Mouse (Mus musculus): ENCODE results near the gene Gm12166.

- TF ChIP-seq CEBPB (IDR thresholded peaks at IDR 0.05; ENCODE audit: insufficient read depth, poor library complexity, severe bottlenecking): no peak
- no peak for TF ChIP-seq POLR2A (IDR thresholded peaks at IDR 0.05; ENCODE audit: insufficient read length, low read depth)
- no peak for TF ChIP-seq TCF12 (IDR thresholded peaks at IDR 0.05; ENCODE audit: insufficient read depth, poor library complexity, severe bottlenecking)
- TF ChIP-seq E2F4 (IDR thresholded peaks at IDR 0.05; ENCODE audit: insufficient read depth): no peak
- no peak for TF ChIP-seq POLR2AphosphoS2 (IDR thresholded peaks at IDR 0.05; ENCODE audit: insufficient read length, low read depth)
- no peak for TF ChIP-seq SRF (IDR thresholded peaks at IDR 0.05; ENCODE audit: control insufficient read depth, insufficient read length, low read depth)
- no peak for TF ChIP-seq MYOD1 (IDR thresholded peaks at IDR 0.05; ENCODE audit: control insufficient read depth in 1 of 3, insufficient read length in 2 of 3, low read depth in 2 of 3)
- no peak for TF ChIP-seq USF1 (IDR thresholded peaks at IDR 0.05; ENCODE audit: low read depth)
- no peak for TF ChIP-seq TCF3 (IDR thresholded peaks at IDR 0.05; ENCODE audit: insufficient read length, low read depth)
- TF ChIP-seq REST (IDR thresholded peaks at IDR 0.05; ENCODE audit: insufficient read depth, insufficient read length): no peak
Observed at GRCm38 (mm10) chr11:46027952-46028814, 23.9 kb downstream of the Gm12166 start.
